Mouse (Mus musculus) forelimb bud, embryonic 11.5 days (tissue): ENCODE results near the gene St6galnac5.

Experiments used
- DNase-seq: peaks from one replicate; pipeline ENCODE4 v3.0.0-alpha.2; 2012; ENCODE audit warnings: low read depth, low spot score

The St6galnac5 gene

DNA sequence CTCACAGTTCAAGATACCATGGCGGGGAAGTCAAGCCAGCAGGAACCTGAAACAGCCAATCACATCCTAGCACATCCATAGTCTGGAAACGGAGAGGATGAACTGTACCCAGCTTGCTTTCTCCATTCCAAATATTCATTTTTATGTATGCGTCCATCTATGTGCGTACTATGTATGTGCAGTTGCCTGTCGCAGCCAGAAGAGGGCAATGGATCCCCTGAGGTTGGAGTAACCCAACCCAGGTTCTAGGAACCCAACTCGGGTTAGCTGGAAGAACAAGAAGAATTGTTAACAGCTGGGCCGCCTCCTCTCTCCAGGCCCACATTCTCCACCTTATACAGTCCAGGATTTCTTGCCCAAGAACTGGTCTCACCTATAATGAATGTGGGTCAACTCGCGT, 31.1 kb downstream of the St6galnac5 start:
- DNase-seq: no peak

DNA sequence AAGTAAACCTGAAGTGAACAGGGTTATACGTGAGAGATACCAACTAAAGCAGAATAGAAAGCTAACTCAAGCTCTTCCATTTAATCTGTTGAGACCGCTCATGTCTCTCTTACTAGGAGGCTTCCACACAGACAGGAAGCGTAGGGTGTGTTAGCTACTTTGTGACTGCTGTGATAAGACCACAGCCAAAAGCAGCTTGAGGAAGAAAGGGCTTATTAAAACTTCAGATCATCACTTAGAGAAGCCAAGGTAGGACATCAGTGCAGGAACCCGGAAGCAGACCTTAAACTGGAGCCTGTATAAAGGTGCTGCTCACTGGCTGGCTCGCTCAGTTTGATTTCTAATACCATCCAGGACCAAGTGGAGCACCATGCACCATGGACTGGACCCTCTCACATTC, 31.7 kb downstream of the St6galnac5 start:
- no peak for DNase-seq

DNA sequence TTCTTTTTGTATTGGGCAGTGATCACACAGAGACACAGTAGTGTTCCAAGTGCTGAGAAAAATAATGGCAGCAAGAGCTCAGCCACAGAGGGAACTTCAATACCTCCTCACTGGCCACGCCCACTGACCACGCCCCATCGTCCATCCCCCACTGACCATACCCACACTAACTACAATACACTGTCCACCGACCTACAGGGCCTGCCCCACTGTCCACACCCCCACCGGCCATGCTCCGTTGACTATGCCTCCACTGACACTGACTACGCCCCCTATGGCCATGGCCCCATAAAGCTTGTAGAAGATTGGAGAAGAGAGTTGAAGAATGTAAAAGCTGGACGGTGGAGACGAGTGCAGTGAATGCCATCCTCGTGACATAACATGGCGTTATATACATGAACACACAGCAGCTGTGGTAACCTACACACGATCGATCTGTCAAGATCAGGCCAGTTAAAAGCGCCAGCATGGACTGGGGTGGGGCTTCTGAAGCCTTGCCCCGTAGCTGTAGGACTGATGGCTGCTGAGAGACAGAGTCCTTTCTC, 32.7 kb downstream of the St6galnac5 start:
- no peak for DNase-seq

DNA sequence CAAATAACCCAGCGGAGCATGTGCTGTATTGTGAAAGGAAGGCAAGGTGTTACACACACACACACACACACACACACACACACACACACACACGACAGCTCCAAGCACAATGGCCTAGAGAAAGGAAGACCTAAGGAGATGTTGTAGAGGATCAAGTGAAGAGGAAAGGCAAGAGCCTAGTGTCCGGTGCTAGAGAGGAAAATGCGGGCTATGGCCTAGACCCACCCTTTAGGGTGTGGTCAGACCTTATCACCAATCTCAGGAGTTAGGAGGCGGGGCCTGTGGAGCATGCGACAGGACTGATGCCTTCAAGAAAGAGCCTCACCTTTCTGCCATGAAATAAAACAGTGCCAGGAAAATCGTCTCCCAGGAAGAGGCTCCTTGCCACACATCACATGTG, 33.5 kb downstream of the St6galnac5 start:
- no peak for DNase-seq

- DNase-seq: no peak
Observed at GRCm38 (mm10) chr3:152947031-152947640, 34.9 kb downstream of the St6galnac5 start.

DNA sequence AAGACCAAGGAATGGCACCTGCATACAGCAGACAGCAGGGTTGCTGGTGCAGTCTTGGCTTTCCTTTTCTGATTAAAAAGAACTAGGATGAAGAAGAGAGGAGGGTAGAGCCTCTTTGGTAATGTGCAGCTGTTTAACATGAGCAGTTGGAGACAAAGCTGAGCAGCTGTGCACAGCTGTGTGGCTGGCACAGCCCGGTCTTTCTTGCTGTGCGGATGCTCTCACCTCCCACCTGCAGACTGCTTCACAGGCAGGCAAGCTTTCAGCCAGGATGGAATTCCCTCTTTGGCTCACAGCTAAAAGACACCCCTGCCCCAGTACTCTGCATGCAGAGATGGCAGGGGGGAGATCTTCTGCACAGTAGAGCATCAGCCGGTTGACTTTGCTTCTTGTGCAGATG, 37.3 kb downstream of the St6galnac5 start:
- no peak for DNase-seq

- DNase-seq: no peak
Observed at GRCm38 (mm10) chr3:152942985-152943384, 39.1 kb downstream of the St6galnac5 start.

GRCm38 (mm10) chr3:152941671-152942070, 40.4 kb downstream of the St6galnac5 start:
- DNase-seq: no peak

DNA sequence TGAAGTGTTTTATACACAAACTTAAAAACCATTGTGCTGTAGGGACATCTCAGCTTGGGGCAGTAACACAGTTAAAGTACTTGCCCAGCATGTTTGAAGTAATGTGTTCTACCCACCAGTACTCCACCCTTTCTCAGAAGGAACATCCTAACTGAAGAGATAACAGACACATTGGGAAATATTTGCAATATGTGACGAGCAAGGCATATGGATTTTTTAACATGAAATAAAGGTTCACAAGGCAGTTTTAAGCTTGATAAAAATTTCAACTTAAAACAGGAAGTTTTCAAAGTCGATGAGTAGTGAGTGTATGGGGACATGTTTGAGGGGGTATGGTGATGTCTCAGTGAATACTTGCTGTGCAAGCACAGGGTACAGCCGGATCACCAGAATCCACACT, 45.7 kb downstream of the St6galnac5 start:
- no peak for DNase-seq

DNA sequence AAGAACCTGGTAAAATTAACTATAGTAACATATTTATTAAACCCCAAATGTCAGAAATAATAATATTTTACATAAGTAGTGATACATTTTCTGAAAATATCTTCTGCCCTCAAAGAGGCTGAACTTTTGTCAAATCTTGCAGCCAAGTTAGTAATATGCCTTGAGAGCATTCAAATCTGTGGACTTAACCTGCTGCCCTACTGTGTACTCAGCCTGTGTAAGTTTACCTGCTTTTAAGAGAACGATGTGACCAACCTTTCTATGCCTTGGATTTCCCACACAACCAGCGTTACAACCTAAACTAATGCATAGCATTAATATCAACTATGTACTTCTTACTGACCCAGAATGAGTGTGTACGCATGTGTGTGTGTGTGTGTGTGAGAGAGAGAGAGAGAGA, 48.3 kb downstream of the St6galnac5 start:
- DNase-seq: no peak

DNA sequence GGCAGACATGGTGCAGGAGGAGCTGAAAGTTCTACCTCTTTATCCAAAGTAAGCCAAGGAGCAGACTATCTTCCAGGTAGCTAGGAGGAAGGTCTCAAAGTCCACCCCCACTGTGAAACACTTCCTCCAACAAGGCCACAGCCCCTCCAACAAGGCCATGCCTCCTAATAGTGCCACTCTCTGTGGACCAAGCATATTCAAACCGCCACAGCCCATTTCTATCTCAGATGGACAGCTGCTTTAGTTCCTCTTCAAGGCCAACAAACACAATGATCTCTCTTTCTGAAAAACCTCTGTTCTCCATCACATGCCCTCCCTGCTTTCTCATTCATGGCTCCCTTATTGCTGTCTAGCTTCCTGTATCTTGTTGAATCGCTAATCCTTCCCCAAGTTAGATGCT, 49.5 kb downstream of the St6galnac5 start:
- no peak for DNase-seq

DNA sequence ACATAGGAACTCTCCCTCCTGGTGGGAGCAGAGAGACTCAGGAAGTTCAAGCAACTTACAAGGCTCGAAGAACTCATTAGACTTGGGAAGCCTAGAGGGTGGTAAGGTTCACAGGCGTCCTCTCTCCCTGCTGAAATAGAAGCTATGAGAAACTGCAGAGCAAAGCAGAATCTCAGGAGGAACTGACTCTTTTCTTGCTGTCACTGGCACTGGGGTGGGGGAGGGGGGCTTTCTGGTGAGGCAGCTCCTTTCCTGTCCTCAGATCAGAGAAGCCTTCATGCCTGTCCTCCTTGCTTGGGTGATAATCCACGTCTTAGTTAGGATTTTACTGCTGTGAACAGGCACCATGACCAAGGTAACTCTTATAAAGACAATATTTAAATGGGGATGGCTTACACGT, 50.0 kb downstream of the St6galnac5 start:
- DNase-seq: no peak

- DNase-seq: no peak
Observed at GRCm38 (mm10) chr3:152931354-152931753, 50.7 kb downstream of the St6galnac5 start.

DNA sequence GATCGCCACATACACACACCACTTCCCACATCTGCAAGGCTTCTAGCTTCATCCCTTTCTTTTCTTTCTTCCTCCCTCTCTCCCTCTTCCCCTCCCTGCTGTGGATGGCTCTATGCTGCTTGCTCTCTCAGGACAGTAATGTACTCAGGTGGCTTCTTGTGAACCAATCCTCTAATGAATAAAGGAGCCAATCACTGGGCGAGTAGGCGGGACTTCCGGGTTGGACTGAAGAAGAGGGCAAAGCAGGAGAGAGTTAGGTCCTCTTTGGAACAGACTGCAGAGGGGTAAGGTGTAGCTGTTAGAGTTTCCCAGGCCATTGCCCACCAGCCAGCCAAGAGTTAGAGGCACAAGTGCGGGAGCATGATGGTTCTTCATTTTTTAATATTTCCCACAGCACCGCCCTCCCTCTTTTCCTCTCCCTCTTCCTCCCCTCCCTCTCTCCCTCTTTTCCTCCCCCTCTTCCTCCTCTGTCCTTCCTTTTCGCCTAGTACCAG, 52.2 kb downstream of the St6galnac5 start:
- no peak for DNase-seq

DNA sequence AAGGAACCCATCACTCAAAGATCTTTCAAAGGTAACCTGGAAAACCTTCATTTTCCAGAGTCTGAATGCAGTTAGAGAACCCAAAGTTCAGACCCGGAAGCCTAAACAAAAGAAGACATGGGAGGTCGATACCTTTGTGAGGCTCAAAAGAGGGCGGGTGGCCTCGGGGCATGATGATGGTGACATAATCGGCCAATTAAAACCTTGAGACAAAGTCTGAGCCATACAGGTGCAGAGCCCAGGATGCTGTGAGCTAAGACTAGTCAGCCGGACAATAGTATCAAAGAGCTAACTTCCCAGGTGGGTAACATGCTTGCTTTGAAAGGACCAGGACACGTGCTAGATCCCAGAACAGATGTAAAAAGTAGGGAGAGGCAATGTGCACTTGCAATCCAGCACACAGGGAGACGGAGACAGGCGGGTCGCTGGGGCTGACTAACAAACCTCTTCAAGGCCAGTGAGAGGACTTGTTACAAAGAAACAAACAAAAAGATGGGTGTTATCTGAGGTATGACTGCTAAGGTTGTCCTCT, 52.7 kb downstream of the St6galnac5 start:
- DNase-seq: no peak

DNA sequence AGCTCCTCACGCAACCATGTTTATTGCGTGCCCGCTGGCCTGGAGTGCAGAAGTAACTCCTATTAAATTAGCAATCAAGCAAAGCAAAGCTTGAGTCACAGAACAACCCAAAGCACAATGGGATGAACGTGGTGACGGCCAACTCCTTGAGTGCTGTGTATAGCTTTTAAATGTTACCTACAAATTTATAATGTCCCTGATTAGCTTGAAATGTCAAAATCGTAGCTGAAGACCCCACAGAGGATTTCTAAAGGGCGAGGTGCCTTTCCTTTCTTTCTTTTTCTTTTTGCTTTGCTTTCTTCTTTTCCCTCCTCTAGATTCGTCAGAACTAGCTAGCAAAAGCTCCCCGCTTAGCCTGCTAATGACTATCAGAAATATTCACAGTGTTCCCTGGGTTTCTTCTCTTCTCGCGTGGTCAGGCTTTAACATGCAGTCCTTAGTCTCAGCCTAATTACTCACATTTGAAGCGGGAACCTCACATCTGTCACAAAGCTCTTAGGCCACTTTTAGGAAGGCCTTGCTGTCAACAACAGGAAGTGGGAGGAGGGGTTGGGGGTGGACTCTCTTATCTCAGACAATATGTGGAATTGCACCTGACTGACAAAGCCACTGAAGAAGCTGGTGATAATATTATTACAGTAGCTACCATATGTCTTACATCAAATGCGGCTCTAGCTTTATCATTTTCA, 53.6 kb downstream of the St6galnac5 start:
- DNase-seq: peak; percentile 28

DNA sequence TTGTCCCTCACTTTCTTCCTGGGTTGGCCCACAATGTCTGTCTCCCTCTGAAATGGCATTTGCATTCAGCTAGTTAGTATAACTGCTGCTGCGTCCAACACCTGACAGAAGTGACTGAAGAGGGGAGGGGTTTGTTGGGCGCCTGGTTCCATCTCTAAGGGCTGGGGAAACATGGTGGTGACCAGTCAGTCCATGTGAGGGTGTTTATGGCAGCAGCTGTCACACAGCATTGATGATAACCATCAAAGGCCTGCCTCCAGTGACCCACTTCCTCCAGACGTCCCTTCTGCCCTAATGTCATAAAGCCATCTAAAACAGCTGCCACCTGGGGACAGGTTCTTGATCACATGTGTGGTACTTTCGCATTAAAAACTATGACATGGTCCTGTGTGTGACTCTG, 55.9 kb downstream of the St6galnac5 start:
- DNase-seq: no peak

DNA sequence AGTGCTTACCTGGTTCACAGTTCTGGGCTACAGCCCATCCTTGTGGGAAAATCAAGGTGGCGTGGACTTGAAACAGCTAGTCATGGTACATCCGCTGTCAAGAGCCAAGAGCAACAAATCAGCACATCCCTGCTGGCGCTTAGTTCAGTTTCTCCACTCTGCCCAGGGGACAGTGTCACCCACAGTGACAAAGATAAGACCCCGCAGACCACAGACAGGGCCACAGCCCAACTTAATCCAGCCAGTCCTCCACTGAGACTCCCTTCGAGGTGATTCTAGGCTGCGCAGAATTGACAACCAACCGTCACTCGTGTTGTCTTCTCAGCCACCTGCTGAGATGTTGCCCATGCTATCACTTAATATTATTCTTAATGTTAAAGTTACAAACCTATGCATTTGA, 56.7 kb downstream of the St6galnac5 start:
- no peak for DNase-seq

DNA sequence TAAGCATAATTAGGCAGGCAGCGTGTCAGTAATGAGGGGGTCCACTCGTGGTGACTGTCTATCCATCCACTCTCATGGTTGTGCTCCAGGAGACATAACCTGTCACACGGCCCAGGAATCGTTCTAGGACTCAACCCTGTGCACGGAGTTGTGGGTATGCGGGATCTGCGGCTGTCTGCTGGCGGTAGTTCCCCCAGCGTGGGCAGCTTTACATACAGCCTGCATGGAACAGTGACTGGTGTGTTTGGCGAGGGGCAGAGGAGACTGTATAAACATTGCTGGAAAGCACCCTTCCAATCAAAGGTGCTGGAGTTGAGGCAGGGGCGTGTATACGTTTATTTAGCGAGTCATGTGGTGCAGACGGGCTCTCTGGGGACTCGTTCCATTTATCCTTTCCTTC, 58.5 kb downstream of the St6galnac5 start:
- DNase-seq: no peak

GRCm38 (mm10) chr3:152920365-152920764, 61.7 kb downstream of the St6galnac5 start:
- no peak for DNase-seq

DNA sequence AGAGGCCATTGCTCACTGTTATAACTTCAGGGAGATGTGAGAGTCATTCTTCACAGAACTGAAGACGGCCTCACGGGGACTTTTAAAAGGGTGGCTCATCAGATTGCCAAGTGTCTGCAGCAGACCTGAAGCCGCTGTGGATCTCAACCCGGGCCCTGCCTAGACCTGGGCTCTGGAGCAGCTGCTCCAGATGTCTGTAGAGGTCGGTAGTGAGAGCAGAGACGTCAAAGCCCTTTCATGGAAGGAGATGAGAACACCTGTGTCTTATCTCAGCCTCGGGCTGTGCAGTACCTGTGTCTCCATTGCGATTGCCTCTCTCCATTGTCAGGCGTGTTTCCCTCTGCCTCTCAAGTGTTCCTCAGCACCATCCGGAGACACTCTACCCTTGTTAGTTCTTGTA, 62.9 kb downstream of the St6galnac5 start:
- no peak for DNase-seq

DNA sequence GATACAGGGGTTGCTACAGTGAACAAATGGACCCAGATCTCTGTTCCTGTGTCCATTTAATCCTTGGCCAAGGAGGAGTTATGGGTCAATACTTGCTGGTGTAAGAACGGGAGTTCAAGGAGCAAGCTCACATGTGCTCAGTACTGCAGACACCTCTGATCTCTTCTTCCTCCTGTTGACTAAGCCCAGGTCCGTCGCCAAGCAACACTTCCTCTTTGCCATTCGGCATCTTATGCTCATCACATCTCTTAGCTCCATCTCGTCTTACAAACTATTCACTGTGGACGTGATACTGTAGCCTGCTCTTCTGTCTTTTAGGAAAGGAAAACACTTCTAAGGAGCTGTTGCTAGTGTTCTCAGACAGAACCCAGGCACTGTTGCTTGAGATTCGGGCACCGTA, 64.5 kb downstream of the St6galnac5 start:
- no peak for DNase-seq

DNA sequence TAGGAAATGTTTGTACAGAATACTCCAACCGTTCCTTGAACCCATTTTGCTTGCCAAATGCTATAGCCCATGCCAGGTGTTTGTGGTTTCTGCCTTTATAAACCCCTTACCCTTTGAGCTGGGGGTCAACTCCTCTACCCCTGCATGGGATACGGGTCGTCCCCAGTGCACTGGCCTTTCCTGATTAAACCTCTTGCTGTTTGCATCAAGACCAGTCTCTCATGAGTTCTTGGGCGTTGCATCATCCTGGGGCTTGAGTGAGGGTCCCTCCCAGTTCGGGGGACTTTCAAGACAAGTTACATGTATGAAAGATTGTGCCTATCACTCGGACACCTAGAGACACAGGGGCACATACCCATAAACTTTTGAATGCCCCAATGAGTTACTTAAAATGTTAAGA, 67.7 kb downstream of the St6galnac5 start:
- DNase-seq: no peak
